Mouse (Mus musculus) intestine, postnatal 0 days (tissue): Measurements from ENCODE around the gene Coq4. TPM values are rescaled to one million over a fixed set of nuclear protein-coding genes. Genes with fewer than 3 reads are reported as not detected.
A peak's percentile ranks its signal among the peaks of the same experiment; 100 is the strongest.

Experiments used
- ATAC-seq: fragments of 200-750 bp; cut with Nextera tagmentation; 2 replicates; pipeline ENCODE4 v1.8.0; 2017; ENCODE audit warnings: mild to moderate bottlenecking, moderate TSS enrichment, moderate library complexity
- H3K27ac ChIP-seq: fragments of 300-500 bp; sonication (generic); 2 replicates; pipeline ENCODE4 v1.5.1; 2014; ENCODE audit warnings: mild to moderate bottlenecking, low read depth, low read length, moderate library complexity
- H3K27me3 ChIP-seq: fragments of 300-500 bp; sonication (generic); replicated peaks from 2 replicates; pipeline ENCODE4 v1.6.1; 2014; ENCODE audit warnings: low read length, mixed read lengths; ENCODE audit not compliant: control insufficient read depth, insufficient read depth
- H3K36me3 ChIP-seq: fragments of 300-500 bp; sonication (generic); 2 replicates; pipeline ENCODE4 v1.6.1; 2014; ENCODE audit warnings: mild to moderate bottlenecking, moderate library complexity; ENCODE audit not compliant: control insufficient read depth, insufficient read depth
- H3K4me1 ChIP-seq: fragments of 300-500 bp; sonication (generic); replicated peaks from 2 replicates; pipeline ENCODE4 v1.6.1; 2014; ENCODE audit warnings: antibody characterized with exemption, low read length, mixed read lengths; ENCODE audit not compliant: control insufficient read depth, insufficient read depth
- H3K4me2 ChIP-seq: fragments of 300-500 bp; sonication (generic); replicated peaks from 2 replicates; pipeline ENCODE4 v1.6.1; 2014; ENCODE audit warnings: low read depth, mild to moderate bottlenecking, moderate library complexity
- H3K4me3 ChIP-seq: fragments of 300-500 bp; sonication (generic); 2 replicates; pipeline ENCODE4 v1.5.1; 2014; ENCODE audit warnings: low read depth, low read length
- H3K9ac ChIP-seq: fragments of 300-500 bp; sonication (generic); 2 replicates; pipeline ENCODE4 v1.6.1; 2014; ENCODE audit warnings: mild to moderate bottlenecking, low read depth, low read length
- H3K9me3 ChIP-seq: fragments of 300-500 bp; sonication (generic); 2 replicates; pipeline ENCODE4 v1.6.1; 2016; ENCODE audit warnings: mixed run types; ENCODE audit not compliant: control insufficient read depth
- CTCF ChIP-seq: sonication (generic); IDR thresholded peaks from 2 replicates; pipeline ENCODE4 v1.5.1; 2016; ENCODE audit warnings: low read depth, mild to moderate bottlenecking, control low read depth, antibody characterized with exemption, moderate library complexity
- WGBS: fragments of 180-500 bp; shearing (Covaris S2); extraction: QIAGEN DNeasy Blood & Tissue Kit; methylation state at CpG from one replicate; pipeline ENCODE4 v1.1.7; 2014; 5-methylcytosine and 5-hydroxymethylcytosine counted together
- polyA plus RNA-seq: library from polyadenylated mRNA; unstranded; fragments of >200 nt; fragmentation: Nextera tagmentation; extraction: Ambion mirVana; gene quantifications from 2 replicates; pipeline ENCODE4 v1.2.1, GENCODE M21; 2015

Coq4 gene
- polyA plus RNA-seq, 1 experiment from 2014 or later, result 27.7 TPM

GRCm38 (mm10) chr2:29747852-29748251 lies 39.4 kb upstream of the Coq4 start:
- Histone ChIP-seq H3K27me3 (0 out of 2 replicates have a peak, but pooled peaks cover 20% of the 10 kb centered on the region), H3K4me1 (no peaks in the 10 kb centered on the region), H3K4me2 (peak overlapping the region; percentile 50; the same call in 1 of the 2 replicates), H3K9me3 (no peaks in the 10 kb centered on the region), H3K4me3 (no peak overlapping the region), H3K36me3 (no peaks in the 10 kb centered on the region), H3K27ac (no peak overlapping the region), H3K9ac (no peak overlapping the region)
- no peak for ATAC-seq
- TF ChIP-seq CTCF, result peak; percentile 57
- 81% methylated on average over 5 of the region's 5 CpGs for WGBS

- Histone ChIP-seq H3K36me3 (no peaks in the 10 kb centered on the region), H3K27me3 (0 out of 2 replicates have a peak, but pooled peaks cover 20% of the 10 kb centered on the region), H3K27ac (no peak overlapping the region), H3K9ac (no peak overlapping the region), H3K9me3 (no peaks in the 10 kb centered on the region), H3K4me1 (no peaks in the 10 kb centered on the region), H3K4me2 (no peak overlapping the region), H3K4me3 (no peak overlapping the region)
- TF ChIP-seq CTCF, result no peak
- no peak for ATAC-seq
- 67% methylated on average over 4 of the region's 4 CpGs for WGBS
Measured at GRCm38 (mm10) chr2:29748499-29748898, 38.8 kb upstream of the Coq4 start.

- peak; percentile 63 for ATAC-seq
- Histone ChIP-seq H3K36me3 (no peaks in the 10 kb centered on the region), H3K4me1 (no peaks in the 10 kb centered on the region), H3K27ac (no peak within 1 kb of the TSS), H3K4me3 (peak within 1 kb of the TSS; percentile 31), H3K27me3 (0 out of 2 replicates have a peak, but pooled peaks cover 18% of the 10 kb centered on the region), H3K9ac (peak within 1 kb of the TSS; percentile 31; the same call in 1 of the 2 replicates), H3K9me3 (no peaks in the 10 kb centered on the region), H3K4me2 (peak within 1 kb of the TSS; percentile 69)
- TF ChIP-seq CTCF, result no peak
- WGBS, result 3% methylated on average over 28 of the region's 28 CpGs
Measured at GRCm38 (mm10) chr2:29751497-29751896, 35.8 kb upstream of the Coq4 start, which contains the start of gene Gm13420. Gm13420 (minus strand) TSS chr2:29751685.

- no peaks in the 10 kb centered on the region for H3K4me1 ChIP-seq
- 0 out of 2 replicates have a peak, but pooled peaks cover 14% of the 10 kb centered on the region for H3K27me3 ChIP-seq
- 86% methylated on average over 5 of the region's 5 CpGs for WGBS
- H3K9me3 ChIP-seq, result no peaks in the 10 kb centered on the region
- no peak overlapping the region for H3K4me2 ChIP-seq
- ATAC-seq, result no peak
- H3K9ac ChIP-seq, result no peak overlapping the region
- TF ChIP-seq CTCF, result no peak
- no peak overlapping the region for H3K4me3 ChIP-seq
- H3K36me3 ChIP-seq, result no peaks in the 10 kb centered on the region
- H3K27ac ChIP-seq, result no peak overlapping the region
Measured at GRCm38 (mm10) chr2:29752397-29752796, 34.9 kb upstream of the Coq4 start.

GRCm38 (mm10) chr2:29755693-29756092 lies 31.6 kb upstream of the Coq4 start:
- ATAC-seq, result no peak
- no peak for TF ChIP-seq CTCF
- Histone ChIP-seq H3K4me1 (no peaks in the 10 kb centered on the region), H3K27ac (no peak overlapping the region), H3K4me3 (no peak overlapping the region), H3K9me3 (no peaks in the 10 kb centered on the region), H3K36me3 (no peaks in the 10 kb centered on the region), H3K27me3 (0 out of 2 replicates have a peak, but pooled peaks cover 9% of the 10 kb centered on the region), H3K4me2 (no peak overlapping the region), H3K9ac (no peak overlapping the region)

- Histone ChIP-seq H3K27me3 (no peaks in the 10 kb centered on the region), H3K4me1 (0 out of 2 replicates have a peak, but pooled peaks cover 5% of the 10 kb centered on the region), H3K9ac (no peak overlapping the region), H3K36me3 (no peaks in the 10 kb centered on the region), H3K4me2 (no peak overlapping the region), H3K4me3 (no peak overlapping the region), H3K9me3 (no peaks in the 10 kb centered on the region), H3K27ac (no peak overlapping the region)
- WGBS, result 0% methylated on average over 1 of the region's 1 CpGs
- peak; percentile 58 for ATAC-seq
- peak; percentile 97 for TF ChIP-seq CTCF
Measured at GRCm38 (mm10) chr2:29764831-29765230, 22.5 kb upstream of the Coq4 start.
